Mouse (Mus musculus): ENCODE data around the gene Chd2. TPM values are rescaled to one million over a fixed set of nuclear protein-coding genes. Genes with fewer than 3 reads are reported as not detected.
A peak's percentile ranks its signal among the peaks of the same experiment; 100 is the strongest.

Gene Chd2
- polyA plus RNA-seq, 1 experiment from 2014 or later, result 58.9 TPM

DNA sequence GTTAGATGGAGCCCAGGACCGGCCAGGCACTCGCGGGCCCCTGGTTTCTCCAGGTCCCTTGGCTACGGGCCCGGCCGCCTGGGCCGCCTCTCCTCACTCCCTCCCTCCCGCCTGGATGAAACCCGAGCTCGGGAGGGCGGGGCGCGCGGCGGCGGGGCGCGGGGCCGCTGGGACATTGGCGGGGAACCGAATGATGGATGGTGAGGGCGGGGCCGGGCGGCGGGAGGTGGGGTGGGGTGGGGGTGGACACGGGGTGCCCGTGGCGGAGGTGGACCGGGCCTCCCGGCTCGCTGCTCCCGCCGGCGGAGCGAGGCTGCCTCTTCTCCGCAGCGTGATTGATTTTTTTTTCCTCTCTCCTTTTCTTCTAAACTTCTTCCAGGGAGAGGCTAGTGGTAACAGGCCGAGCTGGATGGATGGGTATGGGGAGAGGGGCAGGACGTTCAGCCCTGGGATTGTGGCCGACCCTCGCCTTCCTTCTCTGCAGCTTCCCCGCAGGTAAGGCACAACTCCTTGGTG, 150.6 kb downstream of the Chd2 start:
- Histone ChIP-seq H3K9ac (ENCODE audit: low read length) (peak overlapping the region; percentile 86), H3K4me2 (ENCODE audit: low read depth, low read length) (peak overlapping the region; percentile 67), H3K27ac (ENCODE audit: low read length) (peak overlapping the region; percentile 94), H3K27me3 (ENCODE audit: control insufficient read depth, insufficient read depth, low read depth, low read length) (no peaks in the 10 kb centered on the region), H3K9me3 (ENCODE audit: control insufficient read depth, low read length) (no peaks in the 10 kb centered on the region), H3K36me3 (ENCODE audit: control insufficient read depth, insufficient read depth, low read length) (no peaks in the 10 kb centered on the region), H3K4me1 (replicated peaks; ENCODE audit: control insufficient read depth, insufficient read depth, low read length) (peaks cover 37% of the 10 kb centered on the region), H3K4me3 (ENCODE audit: low read length) (peak overlapping the region; percentile 83)
- ATAC-seq (ENCODE audit: low read depth), result peak; percentile 89
- WGBS, result under 1% methylated on average over 39 of the region's 42 CpGs

DNA sequence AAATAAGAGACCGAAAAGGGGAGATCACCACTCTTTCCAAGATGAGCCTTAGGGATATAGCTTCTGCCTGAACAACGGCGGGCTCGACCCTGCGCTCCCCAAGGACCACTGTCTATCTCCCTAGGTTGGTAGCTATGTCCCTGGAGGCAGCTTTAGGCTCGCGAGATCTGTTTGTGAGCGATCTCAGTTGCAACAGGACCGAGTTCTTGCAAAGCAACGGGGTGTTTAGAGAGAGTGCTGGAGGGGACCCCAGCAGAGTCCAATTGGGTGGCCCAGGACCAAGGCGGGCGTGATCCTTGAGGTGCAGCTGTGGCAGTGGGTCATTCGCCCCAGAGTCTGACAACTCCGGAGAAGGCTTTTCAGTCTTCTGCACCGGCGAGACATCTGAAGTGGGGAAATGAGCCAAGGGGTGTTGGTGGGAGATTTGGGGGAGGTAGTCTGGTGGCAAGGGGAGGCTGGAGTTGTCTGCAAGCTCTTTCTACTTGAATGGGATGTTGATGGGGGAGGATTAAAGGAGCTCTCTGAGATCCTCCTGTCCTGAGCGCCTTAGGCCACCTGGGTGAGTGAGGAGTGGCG, 151.1 kb downstream of the Chd2 start:
- Histone ChIP-seq H3K36me3 (ENCODE audit: control insufficient read depth, insufficient read depth, low read length) (no peaks in the 10 kb centered on the region), H3K9me3 (ENCODE audit: control insufficient read depth, low read length) (no peaks in the 10 kb centered on the region), H3K4me1 (replicated peaks; ENCODE audit: control insufficient read depth, insufficient read depth, low read length) (peaks cover 37% of the 10 kb centered on the region), H3K9ac (ENCODE audit: low read length) (peak overlapping the region; percentile 53), H3K27ac (ENCODE audit: low read length) (peak overlapping the region; percentile 84), H3K4me2 (ENCODE audit: low read depth, low read length) (peak overlapping the region; percentile 67), H3K4me3 (ENCODE audit: low read length) (peak overlapping the region; percentile 83), H3K27me3 (ENCODE audit: control insufficient read depth, insufficient read depth, low read depth, low read length) (no peaks in the 10 kb centered on the region)
- 5% methylated on average over 18 of the region's 18 CpGs for WGBS
- peak; percentile 26 for ATAC-seq (ENCODE audit: low read depth)

DNA sequence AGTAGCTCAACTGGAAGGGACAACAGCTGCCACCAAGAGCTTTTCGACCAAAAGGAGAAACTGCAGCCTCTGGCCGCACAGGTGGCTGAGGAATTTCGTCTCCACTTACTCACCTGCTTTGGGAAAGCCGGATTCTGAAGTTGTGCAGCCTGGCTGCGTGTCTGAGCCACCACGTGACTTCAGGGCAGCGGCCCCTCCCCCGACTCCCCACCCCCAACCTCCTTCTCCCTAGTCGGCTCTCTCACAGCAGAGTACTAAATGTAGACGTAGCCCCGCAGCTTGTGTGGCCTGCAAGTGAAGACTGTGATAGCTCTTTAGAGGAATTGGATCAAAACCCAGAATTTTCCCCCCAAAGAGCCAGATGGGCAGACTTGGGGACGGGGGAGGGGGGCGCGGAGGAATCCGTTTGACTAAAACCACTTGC, 151.7 kb downstream of the Chd2 start:
- WGBS, result 1% methylated on average over 15 of the region's 15 CpGs
- H3K4me2 ChIP-seq (ENCODE audit: low read depth, low read length), result peak overlapping the region; percentile 67
- peak overlapping the region; percentile 83 for H3K4me3 ChIP-seq (ENCODE audit: low read length)
- H3K27me3 ChIP-seq (ENCODE audit: control insufficient read depth, insufficient read depth, low read depth, low read length), result no peaks in the 10 kb centered on the region
- no peaks in the 10 kb centered on the region for H3K36me3 ChIP-seq (ENCODE audit: control insufficient read depth, insufficient read depth, low read length)
- H3K4me1 ChIP-seq (replicated peaks; ENCODE audit: control insufficient read depth, insufficient read depth, low read length), result peaks cover 33% of the 10 kb centered on the region
- peak overlapping the region; percentile 84 for H3K27ac ChIP-seq (ENCODE audit: low read length)
- peak; percentile 38 for ATAC-seq (ENCODE audit: low read depth)
- no peaks in the 10 kb centered on the region for H3K9me3 ChIP-seq (ENCODE audit: control insufficient read depth, low read length)
- peak overlapping the region; percentile 52 for H3K9ac ChIP-seq (ENCODE audit: low read length)

DNA sequence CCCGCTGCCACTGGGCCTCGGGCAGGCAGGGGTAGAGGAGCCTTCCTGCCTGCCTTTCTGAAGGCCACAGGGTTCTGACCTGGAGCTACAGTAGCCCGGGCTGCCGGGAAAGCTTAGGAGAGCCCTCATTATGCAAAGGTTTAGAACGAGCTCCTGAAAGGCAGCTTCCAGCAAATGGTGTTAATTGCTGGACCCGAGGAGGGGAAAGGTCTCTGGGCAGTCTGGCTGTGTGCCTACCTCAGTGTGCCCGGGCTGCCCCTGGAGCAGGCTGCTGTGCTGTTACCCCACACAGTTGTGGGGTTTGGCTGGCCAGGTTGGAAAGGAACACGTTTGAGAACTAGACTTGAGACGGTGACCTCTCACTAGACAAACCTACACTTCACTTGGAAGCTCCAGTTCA, 152.2 kb downstream of the Chd2 start:
- Histone ChIP-seq H3K9me3 (ENCODE audit: control insufficient read depth, low read length) (no peaks in the 10 kb centered on the region), H3K4me1 (replicated peaks; ENCODE audit: control insufficient read depth, insufficient read depth, low read length) (peaks cover 32% of the 10 kb centered on the region), H3K4me2 (ENCODE audit: low read depth, low read length) (peak overlapping the region; percentile 67), H3K36me3 (ENCODE audit: control insufficient read depth, insufficient read depth, low read length) (no peaks in the 10 kb centered on the region), H3K27ac (ENCODE audit: low read length) (peak overlapping the region; percentile 84), H3K27me3 (ENCODE audit: control insufficient read depth, insufficient read depth, low read depth, low read length) (no peaks in the 10 kb centered on the region), H3K9ac (ENCODE audit: low read length) (peak overlapping the region; percentile 52), H3K4me3 (ENCODE audit: low read length) (peak overlapping the region; percentile 83)
- 17% methylated on average over 9 of the region's 9 CpGs for WGBS
- no peak; the same call in 1 of the 2 replicates for ATAC-seq (ENCODE audit: low read depth)

DNA sequence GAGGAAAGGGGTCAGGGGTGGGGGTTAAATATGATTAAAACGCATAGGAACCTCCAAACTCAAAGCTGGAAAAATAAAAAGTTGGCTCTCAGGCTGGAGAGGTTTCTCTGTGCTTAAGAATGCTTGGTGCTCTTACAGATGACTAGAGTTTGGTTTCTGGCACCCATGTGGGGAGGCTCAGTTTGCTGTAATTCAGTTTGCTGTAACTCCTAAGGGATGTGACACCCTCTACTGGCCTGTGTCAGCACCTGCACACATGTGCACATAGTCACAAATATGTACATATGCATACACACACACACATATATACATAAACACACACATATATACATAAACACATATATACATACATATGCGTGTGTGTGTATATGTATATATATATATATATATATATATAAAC, 152.8 kb downstream of the Chd2 start:
- no peak overlapping the region for H3K27ac ChIP-seq (ENCODE audit: low read length)
- no peaks in the 10 kb centered on the region for H3K36me3 ChIP-seq (ENCODE audit: control insufficient read depth, insufficient read depth, low read length)
- no peaks in the 10 kb centered on the region for H3K27me3 ChIP-seq (ENCODE audit: control insufficient read depth, insufficient read depth, low read depth, low read length)
- no peak overlapping the region for H3K9ac ChIP-seq (ENCODE audit: low read length)
- H3K4me1 ChIP-seq (replicated peaks; ENCODE audit: control insufficient read depth, insufficient read depth, low read length), result peaks cover 29% of the 10 kb centered on the region
- H3K4me2 ChIP-seq (ENCODE audit: low read depth, low read length), result no peak overlapping the region
- no peak for ATAC-seq (ENCODE audit: low read depth)
- 73% methylated on average over 2 of the region's 2 CpGs for WGBS
- H3K4me3 ChIP-seq (ENCODE audit: low read length), result no peak overlapping the region
- H3K9me3 ChIP-seq (ENCODE audit: control insufficient read depth, low read length), result no peaks in the 10 kb centered on the region

DNA sequence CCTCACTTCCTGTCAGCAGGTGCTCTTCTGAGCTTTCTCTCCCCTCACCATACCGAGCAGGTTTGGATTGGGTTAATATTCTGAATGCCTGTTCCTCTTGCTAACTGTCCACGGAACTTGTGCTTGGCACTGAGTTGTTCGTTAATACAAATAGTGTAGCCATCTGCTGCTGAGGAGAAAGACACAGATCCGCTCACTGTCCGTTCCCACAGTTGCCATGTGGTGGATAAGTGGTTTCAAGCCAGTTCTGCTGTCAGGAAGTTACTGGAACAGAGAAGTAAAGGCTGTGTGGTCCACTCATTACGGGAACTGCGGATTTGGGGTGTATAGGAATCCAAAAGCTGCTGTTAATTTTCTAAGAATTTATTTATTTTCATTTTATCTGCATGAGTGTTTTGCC, 158.8 kb downstream of the Chd2 start:
- no peak overlapping the region for H3K27ac ChIP-seq (ENCODE audit: low read length)
- no peak overlapping the region for H3K4me2 ChIP-seq (ENCODE audit: low read depth, low read length)
- 73% methylated on average over 7 of the region's 7 CpGs for WGBS
- H3K36me3 ChIP-seq (ENCODE audit: control insufficient read depth, insufficient read depth, low read length), result no peaks in the 10 kb centered on the region
- H3K27me3 ChIP-seq (ENCODE audit: control insufficient read depth, insufficient read depth, low read depth, low read length), result no peaks in the 10 kb centered on the region; the same call in 1 of the 2 replicates
- H3K9ac ChIP-seq (ENCODE audit: low read length), result no peak overlapping the region
- H3K4me1 ChIP-seq (replicated peaks; ENCODE audit: control insufficient read depth, insufficient read depth, low read length), result no peaks in the 10 kb centered on the region
- H3K4me3 ChIP-seq (ENCODE audit: low read length), result no peak overlapping the region
- no peaks in the 10 kb centered on the region for H3K9me3 ChIP-seq (ENCODE audit: control insufficient read depth, low read length)
- no peak for ATAC-seq (ENCODE audit: low read depth)

DNA sequence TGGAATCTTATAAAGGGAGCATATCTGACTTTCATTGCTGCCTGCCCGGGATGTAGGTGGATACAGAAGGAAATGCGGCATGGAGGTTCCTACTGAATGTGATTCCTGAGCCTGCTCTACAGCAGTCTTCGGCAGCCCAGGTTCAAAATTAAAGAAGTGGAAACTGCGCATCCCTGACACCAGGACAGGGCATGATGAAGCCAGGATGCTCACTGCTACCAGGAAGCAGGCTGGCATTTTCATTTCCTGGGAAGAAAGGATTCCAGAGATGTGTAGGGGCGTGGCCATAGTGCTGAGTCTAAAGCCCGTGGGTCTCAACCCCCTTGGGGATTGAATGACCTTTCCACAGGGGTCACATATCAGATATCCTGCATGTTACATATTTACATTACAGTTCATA, 163.6 kb downstream of the Chd2 start:
- no peak overlapping the region for H3K27ac ChIP-seq (ENCODE audit: low read length)
- WGBS, result 75% methylated on average over 6 of the region's 6 CpGs
- no peak overlapping the region for H3K4me2 ChIP-seq (ENCODE audit: low read depth, low read length)

DNA sequence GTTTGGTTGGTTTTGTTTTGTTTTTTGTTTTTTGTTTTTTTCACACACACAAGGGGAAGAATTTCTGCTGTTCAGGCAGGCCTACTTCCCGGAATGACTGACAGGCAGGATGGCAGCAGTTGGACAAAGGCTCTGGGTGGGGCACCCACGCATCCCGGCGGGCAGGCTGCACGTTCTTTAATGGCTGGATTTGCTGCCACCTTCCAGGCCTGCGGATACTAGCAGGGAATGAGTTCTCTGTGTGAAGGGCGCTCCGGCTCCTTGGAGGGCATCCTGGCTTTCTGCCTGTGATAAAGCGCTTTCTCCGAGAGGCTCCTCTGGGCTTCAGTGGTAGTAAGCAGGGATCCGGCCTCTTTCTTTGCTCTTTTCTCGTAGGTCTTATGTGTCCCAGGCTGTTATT, 164.3 kb downstream of the Chd2 start:
- ATAC-seq (ENCODE audit: low read depth), result no peak
- Histone ChIP-seq H3K27me3 (ENCODE audit: control insufficient read depth, insufficient read depth, low read depth, low read length) (peaks cover 15% of the 10 kb centered on the region), H3K9ac (ENCODE audit: low read length) (no peak overlapping the region), H3K9me3 (ENCODE audit: control insufficient read depth, low read length) (no peaks in the 10 kb centered on the region), H3K4me1 (replicated peaks; ENCODE audit: control insufficient read depth, insufficient read depth, low read length) (peaks cover 16% of the 10 kb centered on the region), H3K4me3 (ENCODE audit: low read length) (no peak overlapping the region), H3K4me2 (ENCODE audit: low read depth, low read length) (no peak overlapping the region), H3K36me3 (ENCODE audit: control insufficient read depth, insufficient read depth, low read length) (no peaks in the 10 kb centered on the region), H3K27ac (ENCODE audit: low read length) (no peak overlapping the region)
- WGBS, result 61% methylated on average over 12 of the region's 12 CpGs

More for the DNA sequence above, 163.6 kb downstream of the Chd2 start:
- Histone ChIP-seq H3K9me3 (ENCODE audit: control insufficient read depth, low read length) (no peaks in the 10 kb centered on the region), H3K9ac (ENCODE audit: low read length) (no peak overlapping the region), H3K4me3 (ENCODE audit: low read length) (no peak overlapping the region), H3K27me3 (ENCODE audit: control insufficient read depth, insufficient read depth, low read depth, low read length) (peaks cover 12% of the 10 kb centered on the region), H3K4me1 (replicated peaks; ENCODE audit: control insufficient read depth, insufficient read depth, low read length) (peaks cover 11% of the 10 kb centered on the region), H3K36me3 (ENCODE audit: control insufficient read depth, insufficient read depth, low read length) (no peaks in the 10 kb centered on the region)
- ATAC-seq (ENCODE audit: low read depth), result no peak
